In genomic region chr15:90034356-90034755, GRCm38 (mm10) we compare ENCODE assay signal across 12 mouse cellular contexts.
"Had no signal": no experiment of that assay in that cellular context is flagged by ENCODE, and none has a peak within 500 bp of the region (broad histone marks: within the 10 kb centered on the region; RNA-seq: fewer than 3 reads in every experiment).

No protein-coding gene starts in this region.

- DNase-seq: left cerebral cortex, postnatal 4 days; liver; liver, embryonic 13.5 days; liver, postnatal 0 days; lung, adult 18-20 months; lung, adult 2 months; lung, embryonic 14.5 days; lung, postnatal 10 days; lung, postnatal 14 days; lung, postnatal 36 days; lung, postnatal 4 days; midbrain, embryonic 14.5 days had no signal
